Mouse (Mus musculus) midbrain, embryonic 11.5 days (tissue): ENCODE results near the gene Thsd4. TPM values are rescaled to one million over a fixed set of nuclear protein-coding genes. Genes with fewer than 3 reads are reported as not detected.
A peak's percentile ranks its signal among the peaks of the same experiment; 100 is the strongest.

Experiments
- ATAC-seq: fragments of 200-750 bp; cut with Nextera tagmentation; 2 replicates; pipeline ENCODE4 v1.8.0; 2017; ENCODE audit warnings: moderate TSS enrichment, moderate library complexity; ENCODE audit not compliant: low FRiP score
- DNase-seq: peaks from one replicate; pipeline ENCODE4 v3.0.0; 2015; ENCODE audit warnings: low spot score; ENCODE audit errors: missing footprints
- H3K27ac ChIP-seq: fragments of 300-500 bp; sonication (generic); 2 replicates; pipeline ENCODE4 v1.5.1; 2014; ENCODE audit warnings: low read depth, low read length
- H3K27me3 ChIP-seq: fragments of 300-500 bp; sonication (generic); 2 replicates; pipeline ENCODE4 v1.6.1; 2014; ENCODE audit warnings: mild to moderate bottlenecking, low read length, moderate library complexity, mixed read lengths; ENCODE audit not compliant: control insufficient read depth, insufficient read depth
- H3K36me3 ChIP-seq: fragments of 300-500 bp; sonication (generic); 2 replicates; pipeline ENCODE4 v1.6.1; 2014; ENCODE audit warnings: mild to moderate bottlenecking, low read length, moderate library complexity, mixed read lengths; ENCODE audit not compliant: control insufficient read depth, insufficient read depth
- H3K4me1 ChIP-seq: fragments of 300-500 bp; sonication (generic); 2 replicates; pipeline ENCODE4 v1.6.1; 2014; ENCODE audit warnings: low read length; ENCODE audit not compliant: control insufficient read depth, insufficient read depth
- H3K4me2 ChIP-seq: fragments of 300-500 bp; sonication (generic); 2 replicates; pipeline ENCODE4 v1.6.1; 2014; ENCODE audit warnings: mild to moderate bottlenecking, moderate library complexity
- H3K4me3 ChIP-seq: fragments of 300-500 bp; sonication (generic); 2 replicates; pipeline ENCODE4 v1.5.1; 2014; ENCODE audit warnings: low read depth, low read length
- H3K9ac ChIP-seq: fragments of 300-500 bp; sonication (generic); 2 replicates; pipeline ENCODE4 v1.6.1; 2014; ENCODE audit warnings: low read length
- H3K9me3 ChIP-seq: fragments of 300-500 bp; sonication (generic); 2 replicates; pipeline ENCODE4 v1.6.1; 2016; ENCODE audit warnings: low read length; ENCODE audit not compliant: control insufficient read depth
- WGBS: fragments of 180-500 bp; shearing (Covaris S2); extraction: QIAGEN DNeasy Blood & Tissue Kit; methylation state at CpG from one replicate; pipeline ENCODE4 v1.1.7; 2014; 5-methylcytosine and 5-hydroxymethylcytosine counted together
- polyA plus RNA-seq: library from polyadenylated mRNA; unstranded; fragments of >200 nt; fragmentation: Nextera tagmentation; extraction: Ambion mirVana; gene quantifications from 2 replicates; pipeline ENCODE4 v1.2.1, GENCODE M21; 2014

Gene Thsd4
- polyA plus RNA-seq, 1 experiment from 2014 or later, result 6.4 TPM

GRCm38 (mm10) chr9:60441274-60441902, 80.5 kb downstream of the Thsd4 start:
- Histone ChIP-seq H3K4me2 (no peak overlapping the region), H3K36me3 (no peaks in the 10 kb centered on the region), H3K27me3 (no peaks in the 10 kb centered on the region), H3K27ac (no peak overlapping the region), H3K9ac (no peak overlapping the region), H3K4me3 (no peak overlapping the region), H3K4me1 (peaks cover 5% of the 10 kb centered on the region; the same call in 1 of the 2 replicates), H3K9me3 (no peaks in the 10 kb centered on the region)
- WGBS, result 82% methylated on average over 10 of the region's 10 CpGs
- DNase-seq, result no peak
- ATAC-seq, result no peak

GRCm38 (mm10) chr9:60440506-60440905, 81.3 kb downstream of the Thsd4 start:
- WGBS, result 93% methylated on average over 8 of the region's 8 CpGs
- no peak overlapping the region for H3K4me2 ChIP-seq
- H3K4me3 ChIP-seq, result no peak overlapping the region
- DNase-seq (no peak), ATAC-seq (no peak)
- no peaks in the 10 kb centered on the region for H3K36me3 ChIP-seq
- H3K27ac ChIP-seq, result no peak overlapping the region
- H3K9me3 ChIP-seq, result no peaks in the 10 kb centered on the region
- H3K27me3 ChIP-seq, result no peaks in the 10 kb centered on the region
- peaks cover 2% of the 10 kb centered on the region; the same call in 1 of the 2 replicates for H3K4me1 ChIP-seq
- H3K9ac ChIP-seq, result no peak overlapping the region

GRCm38 (mm10) chr9:60436246-60436645, 85.6 kb downstream of the Thsd4 start:
- ATAC-seq, result no peak
- H3K27ac ChIP-seq, result no peak overlapping the region

GRCm38 (mm10) chr9:60434093-60434492, 87.8 kb downstream of the Thsd4 start:
- no peak for DNase-seq
- H3K4me3 ChIP-seq, result no peak overlapping the region
- 46% methylated on average over 2 of the region's 2 CpGs for WGBS
- H3K27me3 ChIP-seq, result no peaks in the 10 kb centered on the region
- no peak overlapping the region for H3K4me2 ChIP-seq
- no peak overlapping the region for H3K9ac ChIP-seq
- ATAC-seq, result no peak
- no peaks in the 10 kb centered on the region for H3K36me3 ChIP-seq
- H3K27ac ChIP-seq, result no peak overlapping the region
- peaks cover 7% of the 10 kb centered on the region for H3K4me1 ChIP-seq
- H3K9me3 ChIP-seq, result no peaks in the 10 kb centered on the region

More at GRCm38 (mm10) chr9:60436246-60436645, 85.6 kb downstream of the Thsd4 start:
- H3K4me2 ChIP-seq, result no peak overlapping the region
- 88% methylated on average over 3 of the region's 3 CpGs for WGBS
- no peaks in the 10 kb centered on the region for H3K27me3 ChIP-seq
- H3K4me3 ChIP-seq, result no peak overlapping the region
- H3K9ac ChIP-seq, result no peak overlapping the region
- H3K36me3 ChIP-seq, result no peaks in the 10 kb centered on the region
- H3K9me3 ChIP-seq, result no peaks in the 10 kb centered on the region
- DNase-seq, result no peak
- H3K4me1 ChIP-seq, result no peaks in the 10 kb centered on the region

GRCm38 (mm10) chr9:60431924-60432323, 89.9 kb downstream of the Thsd4 start:
- no peak for ATAC-seq
- Histone ChIP-seq H3K27ac (no peak overlapping the region), H3K36me3 (no peaks in the 10 kb centered on the region), H3K9me3 (no peaks in the 10 kb centered on the region), H3K4me3 (no peak overlapping the region), H3K9ac (no peak overlapping the region), H3K27me3 (no peaks in the 10 kb centered on the region), H3K4me2 (no peak overlapping the region), H3K4me1 (peaks cover 7% of the 10 kb centered on the region)
- DNase-seq, result no peak
- WGBS, result 90% methylated on average over 4 of the region's 4 CpGs

- WGBS, result 63% methylated on average over 4 of the region's 4 CpGs
- DNase-seq (peak; percentile 89), ATAC-seq (no peak)
- Histone ChIP-seq H3K4me1 (peaks cover 7% of the 10 kb centered on the region), H3K4me2 (no peak overlapping the region), H3K36me3 (no peaks in the 10 kb centered on the region), H3K9me3 (no peaks in the 10 kb centered on the region), H3K27me3 (no peaks in the 10 kb centered on the region), H3K9ac (no peak overlapping the region), H3K4me3 (no peak overlapping the region), H3K27ac (peak overlapping the region; percentile 22; the same call in 1 of the 2 replicates)
Observed at GRCm38 (mm10) chr9:60430017-60430416, 91.8 kb downstream of the Thsd4 start.

GRCm38 (mm10) chr9:60414076-60414755, 107.6 kb downstream of the Thsd4 start:
- no peak overlapping the region for H3K4me3 ChIP-seq

GRCm38 (mm10) chr9:60410872-60411635, 110.8 kb downstream of the Thsd4 start:
- no peak overlapping the region for H3K4me3 ChIP-seq
- no peak overlapping the region for H3K9ac ChIP-seq
- H3K9me3 ChIP-seq, result no peaks in the 10 kb centered on the region
- H3K27ac ChIP-seq, result no peak overlapping the region
- DNase-seq, result no peak
- ATAC-seq, result no peak
- H3K36me3 ChIP-seq, result no peaks in the 10 kb centered on the region
- H3K27me3 ChIP-seq, result no peaks in the 10 kb centered on the region
- WGBS, result 81% methylated on average over 17 of the region's 17 CpGs
- H3K4me1 ChIP-seq, result peaks cover 10% of the 10 kb centered on the region
- no peak overlapping the region for H3K4me2 ChIP-seq

More at GRCm38 (mm10) chr9:60414076-60414755, 107.6 kb downstream of the Thsd4 start:
- H3K4me1 ChIP-seq, result peaks cover 6% of the 10 kb centered on the region
- DNase-seq, result no peak
- H3K27me3 ChIP-seq, result no peaks in the 10 kb centered on the region
- no peak for ATAC-seq
- no peak overlapping the region for H3K27ac ChIP-seq
- no peaks in the 10 kb centered on the region for H3K36me3 ChIP-seq
- no peak overlapping the region for H3K4me2 ChIP-seq
- WGBS, result 36% methylated on average over 4 of the region's 4 CpGs
- H3K9me3 ChIP-seq, result no peaks in the 10 kb centered on the region
- no peak overlapping the region for H3K9ac ChIP-seq

GRCm38 (mm10) chr9:60407374-60407773, 114.5 kb downstream of the Thsd4 start:
- H3K4me1 ChIP-seq, result peaks cover 4% of the 10 kb centered on the region; the same call in 1 of the 2 replicates
- 9% methylated on average over 1 of the region's 1 CpGs for WGBS
- no peak for ATAC-seq

More at GRCm38 (mm10) chr9:60407374-60407773, 114.5 kb downstream of the Thsd4 start:
- no peak overlapping the region for H3K4me2 ChIP-seq
- DNase-seq, result no peak
- H3K27ac ChIP-seq, result no peak overlapping the region
- no peak overlapping the region for H3K9ac ChIP-seq
- H3K9me3 ChIP-seq, result no peaks in the 10 kb centered on the region
- H3K4me3 ChIP-seq, result no peak overlapping the region
- H3K36me3 ChIP-seq, result no peaks in the 10 kb centered on the region
- no peaks in the 10 kb centered on the region for H3K27me3 ChIP-seq
